Mouse (Mus musculus) hindbrain, embryonic 12.5 days (tissue): ENCODE results near the gene Gck. TPM values are rescaled to one million over a fixed set of nuclear protein-coding genes. Genes with fewer than 3 reads are reported as not detected.

Experiments
- polyA plus RNA-seq: library from polyadenylated mRNA; unstranded; fragments of >200 nt; fragmentation: Nextera tagmentation; extraction: Ambion mirVana; gene quantifications from 2 replicates; pipeline ENCODE4 v1.2.1, GENCODE M21; 2016

The Gck gene
- polyA plus RNA-seq, 1 experiment from 2014 or later, result 3.6 TPM

Other genes with a start within 250 kb of the Gck start
- 137 and 162 TPM in 2 replicates for gene Mrps24, start 234.4 kb downstream of the Gck start, polyA plus RNA-seq
- 26.1 and 26.6 TPM in 2 replicates for gene Urgcp, start 187.7 kb downstream of the Gck start, polyA plus RNA-seq
- gene Dbnl, start 161.6 kb downstream of the Gck start, polyA plus RNA-seq, result 145 and 153 TPM in 2 replicates
- gene Pgam2, start 146.3 kb downstream of the Gck start, polyA plus RNA-seq, result 6.6 and 13.2 TPM in 2 replicates
- gene Polm, start 112.1 kb downstream of the Gck start, polyA plus RNA-seq, result 8.5 TPM in 2 replicates
- gene Aebp1, start 88.1 kb downstream of the Gck start, polyA plus RNA-seq, result 41.4 and 52.2 TPM in 2 replicates
- 79.6 and 84.1 TPM in 2 replicates for gene Pold2, start 71.8 kb downstream of the Gck start, polyA plus RNA-seq
- 1.1 and 1.7 TPM in 2 replicates for gene Myl7, start 51.3 kb downstream of the Gck start, polyA plus RNA-seq
- 59.0 and 60.9 TPM in 2 replicates for gene Ykt6, start 5.6 kb upstream of the Gck start, polyA plus RNA-seq
- gene Camk2b, start 116.3 kb upstream of the Gck start, polyA plus RNA-seq, result 16.5 and 17.3 TPM in 2 replicates
- 0.40 and 0.41 TPM in 2 replicates for gene A730071L15Rik, start 249.9 kb upstream of the Gck start, polyA plus RNA-seq